10 mouse cellular contexts compared by ENCODE assay signal in the genomic region with DNA sequence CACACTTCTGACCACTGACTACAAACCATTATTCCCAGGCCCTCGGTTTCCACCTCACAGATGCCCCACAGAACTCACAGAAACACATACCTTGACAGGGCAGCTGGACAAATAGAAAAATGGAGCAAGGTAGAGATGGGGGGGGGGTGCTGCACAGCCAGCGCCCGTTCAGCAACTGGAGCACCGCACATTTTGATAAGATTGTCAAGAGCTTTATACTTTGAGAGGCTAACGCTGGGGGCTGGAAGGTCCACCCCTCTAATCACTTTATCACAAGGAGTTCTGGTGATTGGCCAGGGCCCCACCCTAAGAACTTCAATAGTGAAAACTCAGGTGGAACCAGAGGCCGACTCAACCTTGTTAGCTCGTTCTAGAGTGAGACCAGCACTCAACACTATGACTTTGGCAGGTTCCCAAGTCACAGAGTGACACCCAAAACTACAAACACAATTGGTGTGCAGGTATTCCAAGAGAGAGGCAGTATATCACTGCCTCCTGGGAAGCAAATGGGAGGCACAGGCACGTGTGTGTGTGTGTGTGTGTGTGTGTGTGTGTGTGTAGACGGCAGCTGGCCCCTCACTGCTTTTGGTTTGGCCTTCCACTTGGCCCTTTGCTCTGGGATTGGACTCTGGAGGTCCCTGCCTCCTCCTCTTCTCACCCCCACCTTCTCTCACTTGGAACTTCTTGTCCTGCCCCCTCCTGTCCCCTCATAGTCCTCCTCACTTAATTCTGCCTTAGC. TPM values are rescaled to one million over a fixed set of nuclear protein-coding genes. Genes with fewer than 3 reads are reported as not detected.
DNase-seq lines count a peak whose midpoint lies in the region; ATAC-seq and TF ChIP-seq lines count a peak whose summit lies in the region.
"Had no signal": no experiment of that assay in that cellular context is flagged by ENCODE, and none has a peak within 500 bp of the region (broad histone marks: within the 10 kb centered on the region; RNA-seq: fewer than 3 reads in every experiment).

No protein-coding gene starts in this region.

- H3K27ac ChIP-seq in forebrain, embryonic 16.5 days (ENCODE audit: low read length): peak overlapping the region; percentile 19; the same call in 1 of the 2 replicates
- no peak overlapping the region for H3K27ac ChIP-seq in forebrain, postnatal 0 days (ENCODE audit: low read depth, low read length)
- no peak overlapping the region for H3K27ac ChIP-seq in liver, embryonic 13.5 days
- H3K27ac ChIP-seq: embryonic facial prominence, embryonic 15.5 days had no signal

- H3K4me1 ChIP-seq in forebrain, embryonic 16.5 days (replicated peaks; ENCODE audit: control insufficient read depth, insufficient read depth, low read length): peaks cover 26% of the 10 kb centered on the region
- H3K4me1 ChIP-seq in forebrain, postnatal 0 days (ENCODE audit: insufficient read depth): peaks cover 9% of the 10 kb centered on the region
- peaks cover 26% of the 10 kb centered on the region for H3K4me1 ChIP-seq in liver, embryonic 13.5 days (replicated peaks)

- WGBS in forebrain, embryonic 16.5 days: 64% methylated on average over 9 of the region's 9 CpGs
- WGBS in forebrain, postnatal 0 days: 66% methylated on average over 9 of the region's 9 CpGs
- 28% methylated on average over 9 of the region's 9 CpGs for WGBS in liver, embryonic 13.5 days (ENCODE audit: insufficient replicate concordance)

- H3K9ac ChIP-seq in forebrain, embryonic 16.5 days (replicated peaks; ENCODE audit: low read depth, low read length): no peak overlapping the region
- H3K9ac ChIP-seq in forebrain, postnatal 0 days: no peak overlapping the region
- no peak overlapping the region for H3K9ac ChIP-seq in liver, embryonic 13.5 days
- H3K9ac ChIP-seq: embryonic facial prominence, embryonic 15.5 days had no signal

- H3K36me3 ChIP-seq in forebrain, embryonic 16.5 days (ENCODE audit: control insufficient read depth, insufficient read depth): no peaks in the 10 kb centered on the region
- H3K36me3 ChIP-seq in forebrain, postnatal 0 days (ENCODE audit: insufficient read depth): no peaks in the 10 kb centered on the region
- no peaks in the 10 kb centered on the region for H3K36me3 ChIP-seq in liver, embryonic 13.5 days
- H3K36me3 ChIP-seq: embryonic facial prominence, embryonic 15.5 days had no signal

- ATAC-seq in forebrain, embryonic 16.5 days: no peak
- no peak for ATAC-seq in forebrain, postnatal 0 days
- ATAC-seq in liver, embryonic 13.5 days (ENCODE audit: low read depth): peak; percentile 36; the same call in 1 of the 2 replicates
- peak; percentile 43 for ATAC-seq in megakaryocyte-erythroid progenitor cell, adult 5-6 weeks (replicated peaks; ENCODE audit: low FRiP score, low TSS enrichment, poor library complexity, severe bottlenecking)

- TF ChIP-seq CTCF in forebrain, postnatal 0 days (IDR thresholded peaks at IDR 0.05; ENCODE audit: low read depth): no peak

- no peak overlapping the region for H3K4me3 ChIP-seq in forebrain, embryonic 16.5 days (replicated peaks; ENCODE audit: low read length)
- no peak overlapping the region for H3K4me3 ChIP-seq in forebrain, postnatal 0 days (ENCODE audit: low read depth, low read length)
- no peak overlapping the region for H3K4me3 ChIP-seq in liver, embryonic 13.5 days (replicated peaks)
- H3K4me3 ChIP-seq: embryonic facial prominence, embryonic 15.5 days had no signal

- DNase-seq in forebrain, postnatal 0 days: no peak
- DNase-seq in MN1 (ENCODE audit: low spot score): peak; percentile 63
- DNase-seq in liver, embryonic 13.5 days: no peak
- DNase-seq in ovary, postnatal 10 days (ENCODE audit: low spot score): no peak
- no peak for DNase-seq in adrenal gland, postnatal 10 days
- DNase-seq in adrenal gland, adult 18-20 months (ENCODE audit: low spot score in 2 of 2): no peak
- DNase-seq: thymus, postnatal 14 days had no signal

- no peak overlapping the region for H3K4me2 ChIP-seq in forebrain, embryonic 16.5 days (ENCODE audit: low read length)
- H3K4me2 ChIP-seq in forebrain, postnatal 0 days (ENCODE audit: low read depth): no peak overlapping the region
- peak overlapping the region; percentile 4; the same call in 1 of the 2 replicates for H3K4me2 ChIP-seq in liver, embryonic 13.5 days
- H3K4me2 ChIP-seq: embryonic facial prominence, embryonic 15.5 days had no signal

- H3K27me3 ChIP-seq in forebrain, embryonic 16.5 days (replicated peaks; ENCODE audit: control insufficient read depth, insufficient read depth, low read length): no peaks in the 10 kb centered on the region
- H3K27me3 ChIP-seq in forebrain, postnatal 0 days (ENCODE audit: insufficient read depth, low read length): no peaks in the 10 kb centered on the region
- H3K27me3 ChIP-seq in liver, embryonic 13.5 days: no peaks in the 10 kb centered on the region
- H3K27me3 ChIP-seq: embryonic facial prominence, embryonic 15.5 days had no signal

- no peaks in the 10 kb centered on the region for H3K9me3 ChIP-seq in forebrain, embryonic 16.5 days (ENCODE audit: control insufficient read depth, low read length)
- no peaks in the 10 kb centered on the region for H3K9me3 ChIP-seq in forebrain, postnatal 0 days (ENCODE audit: low read length)
- no peaks in the 10 kb centered on the region for H3K9me3 ChIP-seq in liver, embryonic 13.5 days (replicated peaks)
- H3K9me3 ChIP-seq: embryonic facial prominence, embryonic 15.5 days had no signal

RNA-seq across cellular contexts. Expression of gene Tmem229b, which starts 24.0 kb away (rescaled TPM):
- polyA plus RNA-seq in forebrain, embryonic 16.5 days (2015; fragmentation: Nextera tagmentation; extraction: Ambion mirVana): 62.1 and 66.7 TPM in 2 replicates
- 111 and 153 TPM in 2 replicates for total RNA-seq in forebrain, postnatal 0 days (2014; rRNA removed)
- polyA plus RNA-seq in forebrain, postnatal 0 days (2015; fragmentation: Nextera tagmentation; extraction: Ambion mirVana): 47.5 and 54.8 TPM in 2 replicates
- polyA plus RNA-seq in liver, embryonic 13.5 days (2015; fragmentation: Nextera tagmentation; extraction: Ambion mirVana): 2.5 and 3.5 TPM in 2 replicates
- total RNA-seq in megakaryocyte-erythroid progenitor cell, adult 5-6 weeks (2014; fragmentation: Nextera tagmentation): 12.2 and 22.1 TPM in 2 replicates
- 8.5 and 10.6 TPM in 2 replicates for total RNA-seq in megakaryocyte-erythroid progenitor cell, adult 5-6 weeks (2017)
- 10 to 100 TPM; 12.9 to 13.4 TPM for total RNA-seq in adrenal gland, postnatal 10 days (2021)
- total RNA-seq in adrenal gland, adult 18-20 months (2021): 10 to 100 TPM in 1 of 2 experiments, 1 to 10 TPM in 1; 6.2 to 10.3 TPM

RNA-seq across cellular contexts. Expression of gene Plekhh1, which starts 45.5 kb away (rescaled TPM):
- polyA plus RNA-seq in forebrain, embryonic 16.5 days (2015; fragmentation: Nextera tagmentation; extraction: Ambion mirVana): 2.1 and 2.5 TPM in 2 replicates
- total RNA-seq in forebrain, postnatal 0 days (2014; rRNA removed): 3.8 and 4.8 TPM in 2 replicates
- 0.47 and 0.86 TPM in 2 replicates for polyA plus RNA-seq in forebrain, postnatal 0 days (2015; fragmentation: Nextera tagmentation; extraction: Ambion mirVana)
- polyA plus RNA-seq in liver, embryonic 13.5 days (2015; fragmentation: Nextera tagmentation; extraction: Ambion mirVana): 0.13 and 0.31 TPM in 2 replicates
- total RNA-seq in megakaryocyte-erythroid progenitor cell, adult 5-6 weeks (2014; fragmentation: Nextera tagmentation): not detected in 2 replicates
- not detected in 2 replicates for total RNA-seq in megakaryocyte-erythroid progenitor cell, adult 5-6 weeks (2017)
- 1 to 10 TPM; 1.5 to 2.0 TPM for total RNA-seq in adrenal gland, postnatal 10 days (2021)
- total RNA-seq in adrenal gland, adult 18-20 months (2021): 1 to 10 TPM; 1.9 to 3.6 TPM

Comparison
In these comparisons a context has a peak if more than half of its experiments do, and no peak if none do; other contexts are left out.
1. ATAC-seq: peak in liver, embryonic 13.5 days (single experiment) and megakaryocyte-erythroid progenitor cell, adult 5-6 weeks (single experiment); none in forebrain, embryonic 16.5 days (single experiment) and forebrain, postnatal 0 days (single experiment).